22 mouse cellular contexts compared by ENCODE assay signal in genomic region chr10:54201727-54202126, GRCm38 (mm10).
DNase-seq lines count a peak whose midpoint lies in the region; ATAC-seq and TF ChIP-seq lines count a peak whose summit lies in the region.
"Had no signal": no experiment of that assay in that cellular context is flagged by ENCODE, and none has a peak within 500 bp of the region (broad histone marks: within the 10 kb centered on the region; RNA-seq: fewer than 3 reads in every experiment).

No protein-coding gene starts in this region.

- no peak overlapping the region for H3K4me3 ChIP-seq in forebrain, embryonic 13.5 days
- no peak overlapping the region for H3K4me3 ChIP-seq in forebrain, embryonic 11.5 days (ENCODE audit: low read depth, low read length)
- no peak overlapping the region for H3K4me3 ChIP-seq in forebrain, embryonic 16.5 days (replicated peaks; ENCODE audit: low read length)
- no peak overlapping the region for H3K4me3 ChIP-seq in forebrain, embryonic 10.5 days
- H3K4me3 ChIP-seq: embryonic facial prominence, embryonic 10.5 days; embryonic facial prominence, embryonic 12.5 days had no signal

- ATAC-seq in forebrain, embryonic 13.5 days = peak; percentile 38; the same call in 1 of the 2 replicates
- ATAC-seq in forebrain, embryonic 11.5 days (replicated peaks; ENCODE audit: low FRiP score) = no peak
- ATAC-seq in forebrain, embryonic 16.5 days = peak; percentile 67
- ATAC-seq: activated CD4-positive, CD25-positive, alpha-beta regulatory T cell, adult 4 months; CD4-positive, CD25-positive, alpha-beta regulatory T cell, adult 4 months; Patski had no signal

- no peak for TF ChIP-seq POLR2A in brain, embryonic 14.5 days (IDR thresholded peaks at IDR 0.05; ENCODE audit: borderline replicate concordance, extremely low read depth, insufficient read depth, insufficient read length, poor library complexity, severe bottlenecking)

- no peaks in the 10 kb centered on the region for H3K36me3 ChIP-seq in forebrain, embryonic 13.5 days (ENCODE audit: poor library complexity, severe bottlenecking)
- no peaks in the 10 kb centered on the region for H3K36me3 ChIP-seq in forebrain, embryonic 11.5 days (ENCODE audit: control insufficient read depth, insufficient read depth, low read length)
- no peaks in the 10 kb centered on the region for H3K36me3 ChIP-seq in forebrain, embryonic 16.5 days (ENCODE audit: control insufficient read depth, insufficient read depth)
- H3K36me3 ChIP-seq in forebrain, embryonic 10.5 days (replicated peaks) = no peaks in the 10 kb centered on the region
- H3K36me3 ChIP-seq: embryonic facial prominence, embryonic 10.5 days; embryonic facial prominence, embryonic 12.5 days; G1E had no signal

- TF ChIP-seq CTCF in brain, embryonic 14.5 days (IDR thresholded peaks at IDR 0.05; ENCODE audit: borderline replicate concordance, extremely low read depth, insufficient read depth, insufficient read length) = no peak

- no peak overlapping the region for H3K9ac ChIP-seq in forebrain, embryonic 13.5 days
- H3K9ac ChIP-seq in forebrain, embryonic 11.5 days (ENCODE audit: low read length) = no peak overlapping the region
- no peak overlapping the region for H3K9ac ChIP-seq in forebrain, embryonic 16.5 days (replicated peaks; ENCODE audit: low read depth, low read length)
- H3K9ac ChIP-seq: embryonic facial prominence, embryonic 12.5 days had no signal

- no peaks in the 10 kb centered on the region for H3K9me3 ChIP-seq in forebrain, embryonic 13.5 days (replicated peaks)
- H3K9me3 ChIP-seq in forebrain, embryonic 11.5 days (ENCODE audit: control insufficient read depth, low read length) = no peaks in the 10 kb centered on the region
- H3K9me3 ChIP-seq in forebrain, embryonic 16.5 days (ENCODE audit: control insufficient read depth, low read length) = no peaks in the 10 kb centered on the region
- H3K9me3 ChIP-seq in forebrain, embryonic 10.5 days = no peaks in the 10 kb centered on the region
- H3K9me3 ChIP-seq: embryonic facial prominence, embryonic 10.5 days; embryonic facial prominence, embryonic 12.5 days; G1E had no signal

- no peak for DNase-seq in forebrain, embryonic 11.5 days (ENCODE audit: low spot score)
- DNase-seq in forebrain, embryonic 10.5 days (ENCODE audit: extremely low spot score, low spot score) = no peak
- DNase-seq in brain, embryonic 14.5 days (ENCODE audit: low read depth) = peak; percentile 18
- DNase-seq: adrenal gland, adult 8-10 months; adrenal gland, postnatal 14 days; adrenal gland, postnatal 36 days; B cell, adult 2 months; cerebellum, adult 11 months; cerebellum, adult 18-20 months; cerebellum, adult 8-10 months; cerebellum, adult 9-11 months; cerebellum, postnatal 14 days; cerebellum, postnatal 36 days had no signal

- H3K27ac ChIP-seq in forebrain, embryonic 13.5 days = no peak overlapping the region
- no peak overlapping the region for H3K27ac ChIP-seq in forebrain, embryonic 11.5 days (ENCODE audit: low read depth, low read length)
- no peak overlapping the region for H3K27ac ChIP-seq in forebrain, embryonic 16.5 days (ENCODE audit: low read length)
- no peak overlapping the region for H3K27ac ChIP-seq in forebrain, embryonic 10.5 days
- H3K27ac ChIP-seq: embryonic facial prominence, embryonic 10.5 days; embryonic facial prominence, embryonic 12.5 days had no signal

- H3K4me2 ChIP-seq in forebrain, embryonic 13.5 days = no peak overlapping the region
- H3K4me2 ChIP-seq in forebrain, embryonic 11.5 days (ENCODE audit: low read depth, low read length, severe bottlenecking) = no peak overlapping the region
- no peak overlapping the region for H3K4me2 ChIP-seq in forebrain, embryonic 16.5 days (ENCODE audit: low read length)
- H3K4me2 ChIP-seq: embryonic facial prominence, embryonic 12.5 days had no signal

- no peaks in the 10 kb centered on the region for H3K4me1 ChIP-seq in forebrain, embryonic 13.5 days
- H3K4me1 ChIP-seq in forebrain, embryonic 11.5 days (replicated peaks; ENCODE audit: control insufficient read depth, insufficient read depth, low read length) = no peaks in the 10 kb centered on the region
- H3K4me1 ChIP-seq in forebrain, embryonic 16.5 days (replicated peaks; ENCODE audit: control insufficient read depth, insufficient read depth, low read length) = no peaks in the 10 kb centered on the region
- H3K4me1 ChIP-seq in forebrain, embryonic 10.5 days = no peaks in the 10 kb centered on the region
- H3K4me1 ChIP-seq: embryonic facial prominence, embryonic 10.5 days; embryonic facial prominence, embryonic 12.5 days had no signal

- no peaks in the 10 kb centered on the region for H3K27me3 ChIP-seq in forebrain, embryonic 13.5 days
- H3K27me3 ChIP-seq in forebrain, embryonic 11.5 days (ENCODE audit: control insufficient read depth, insufficient read depth, low read length) = no peaks in the 10 kb centered on the region
- H3K27me3 ChIP-seq in forebrain, embryonic 16.5 days (replicated peaks; ENCODE audit: control insufficient read depth, insufficient read depth, low read length) = no peaks in the 10 kb centered on the region
- no peaks in the 10 kb centered on the region for H3K27me3 ChIP-seq in forebrain, embryonic 10.5 days (ENCODE audit: poor library complexity, severe bottlenecking)
- H3K27me3 ChIP-seq: CH12.LX; embryonic facial prominence, embryonic 12.5 days had no signal
